Mouse (Mus musculus) adrenal gland, adult (tissue): Measurements from ENCODE around the gene Nrsn2.

ENCODE experiments used
- DNase-seq, 2 experiments: peaks; one replicate each; pipeline ENCODE4 v3.0.0; 2022 to 2023; ENCODE audit warnings: low spot score in 1 of 2; ENCODE audit not compliant: inconsistent age in 2 of 2

The Nrsn2 gene

DNA sequence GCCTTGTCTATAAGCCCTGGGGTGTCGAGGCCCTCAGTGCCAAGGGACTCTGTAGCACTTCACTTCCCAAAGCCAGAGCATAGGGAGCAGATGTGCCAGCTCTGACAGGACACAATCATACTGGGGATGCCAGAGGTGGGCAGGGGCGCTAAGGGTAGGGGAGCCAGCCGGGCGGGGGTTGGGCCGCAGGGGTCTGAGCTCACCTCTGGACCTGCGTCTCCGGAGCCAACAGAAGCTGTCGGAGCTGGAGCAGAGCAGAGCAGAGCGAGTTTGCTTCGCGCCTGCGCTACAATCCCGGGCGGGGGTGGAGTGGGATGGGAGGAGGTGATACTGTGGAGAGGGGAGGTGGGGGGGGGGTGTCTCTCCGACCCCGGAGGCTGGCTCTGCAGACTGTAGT, at the start of gene Nrsn2:
TSS of gene Nrsn2 (minus strand) at position 294 of the 397 bp plus-strand sequence.
- DNase-seq, result no peak

DNA sequence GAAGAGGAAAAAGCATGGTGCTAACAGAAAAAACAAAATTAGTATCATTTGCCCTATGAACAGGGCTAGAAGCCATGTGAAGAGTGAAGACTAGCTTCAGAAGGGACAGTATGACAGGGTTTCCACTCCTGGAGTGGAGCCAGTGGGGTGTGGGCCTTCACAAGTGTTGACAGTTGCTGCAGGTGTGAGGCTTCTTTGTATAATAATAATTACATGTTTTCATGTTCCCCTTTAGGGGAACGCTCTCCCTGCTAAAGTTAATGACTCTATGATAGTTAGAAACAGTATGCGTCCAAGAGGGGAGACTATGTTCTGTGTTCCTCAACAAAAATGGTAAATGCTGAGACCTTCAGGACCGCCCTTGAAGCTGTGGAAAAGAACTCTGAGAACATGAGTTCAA, 39.3 kb upstream of the Nrsn2 start:
- DNase-seq, result peak in 1 of 2 experiments; percentile 7

DNA sequence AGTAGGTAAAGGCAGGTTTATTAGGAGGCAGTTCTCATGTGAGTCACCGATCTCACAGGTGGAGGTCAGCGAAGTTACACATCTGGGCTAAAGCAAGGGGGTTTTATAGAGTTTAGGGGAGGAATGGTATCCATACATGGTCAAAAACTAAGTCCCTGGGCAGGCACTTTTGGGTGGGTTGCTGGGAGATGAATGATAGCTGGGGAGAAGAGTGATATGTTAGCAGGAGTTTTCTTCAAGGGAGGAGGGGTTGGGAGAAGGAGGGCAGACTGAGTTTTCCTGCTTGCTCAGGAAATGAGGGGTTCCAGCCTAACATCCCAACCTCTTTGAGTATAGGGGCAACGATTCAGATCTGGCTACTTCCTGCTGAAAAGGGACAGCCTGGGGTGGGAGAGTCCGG, 38.8 kb upstream of the Nrsn2 start, which contains the start of gene 6820408C15Rik:
TSS of gene 6820408C15Rik (plus strand) at position 301 of the 400 bp plus-strand sequence.
- no peak for DNase-seq

DNA sequence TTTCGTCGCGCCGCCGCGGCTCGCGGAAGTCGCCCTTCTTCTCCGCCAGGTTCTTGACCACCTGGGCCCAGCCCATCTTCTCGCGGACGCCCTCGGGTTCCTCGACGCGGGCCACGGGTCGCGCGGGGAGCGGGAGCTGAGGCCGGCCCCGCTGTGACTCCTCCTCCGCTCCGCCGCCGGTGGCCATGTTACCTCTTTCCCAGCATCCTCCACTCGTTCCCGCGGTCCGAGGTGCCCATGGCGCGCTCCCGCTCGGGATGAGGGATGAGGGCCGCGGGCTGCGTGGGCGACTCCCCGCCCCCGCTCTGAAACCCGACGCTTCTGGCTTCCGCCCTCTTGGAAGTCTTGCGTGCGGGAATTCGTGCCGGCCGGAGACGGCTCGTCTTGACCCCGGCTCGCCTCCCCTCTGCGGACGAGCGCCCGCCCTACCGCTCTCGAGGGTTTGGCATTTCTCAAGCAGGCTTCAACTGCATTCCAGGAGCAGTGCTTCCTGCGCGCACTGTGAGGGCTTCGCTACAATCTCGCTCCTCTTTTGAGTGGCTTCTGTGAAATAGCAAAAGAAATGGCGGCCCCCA, 38.2 kb upstream of the Nrsn2 start, which contains the start of gene Zcchc3:
TSS of gene Zcchc3 (minus strand) at position 437 of the 575 bp plus-strand sequence.
- DNase-seq, result peak; percentile 91 to 97

DNA sequence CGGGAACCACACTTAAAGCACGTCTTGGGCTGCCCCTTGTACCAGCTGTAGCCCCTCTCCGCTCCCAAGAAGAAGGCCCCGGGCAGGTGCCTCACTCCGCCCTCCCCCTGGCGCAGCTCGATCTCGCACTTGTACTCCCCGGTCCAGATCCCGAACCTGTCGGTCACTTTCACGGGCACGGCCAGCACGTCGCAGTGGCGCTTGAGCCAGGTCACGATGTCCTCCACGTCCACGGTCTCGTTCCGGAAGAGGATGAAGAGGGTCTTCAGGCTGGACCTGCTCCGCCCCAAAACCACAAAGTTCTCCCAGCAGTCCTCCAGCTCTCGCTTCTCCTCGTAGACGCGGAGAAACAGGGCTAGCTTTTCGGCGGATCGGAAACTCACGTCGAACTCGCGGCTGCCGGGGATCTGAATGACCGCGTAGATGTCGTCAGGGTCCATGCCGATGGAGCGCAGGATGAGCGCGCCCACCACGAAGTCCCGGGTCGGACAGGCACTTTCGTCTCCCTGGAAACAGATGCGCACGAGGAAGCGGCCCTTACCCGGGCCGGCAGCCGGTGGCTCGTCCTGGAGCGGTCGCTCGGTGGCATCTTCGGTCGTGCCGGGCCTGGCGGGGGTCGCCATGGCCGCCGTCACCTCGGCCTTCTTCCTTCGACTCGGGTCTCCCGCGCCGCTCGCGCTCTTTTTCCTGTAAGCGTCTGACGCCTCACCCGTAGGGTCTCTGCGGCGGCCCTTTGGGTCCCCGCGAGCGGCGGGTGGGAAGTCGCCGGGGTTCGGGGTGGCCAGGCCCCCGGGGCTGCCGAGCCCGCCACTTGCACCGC, 37.5 kb upstream of the Nrsn2 start:
- DNase-seq, result peak; percentile 48 to 80

DNA sequence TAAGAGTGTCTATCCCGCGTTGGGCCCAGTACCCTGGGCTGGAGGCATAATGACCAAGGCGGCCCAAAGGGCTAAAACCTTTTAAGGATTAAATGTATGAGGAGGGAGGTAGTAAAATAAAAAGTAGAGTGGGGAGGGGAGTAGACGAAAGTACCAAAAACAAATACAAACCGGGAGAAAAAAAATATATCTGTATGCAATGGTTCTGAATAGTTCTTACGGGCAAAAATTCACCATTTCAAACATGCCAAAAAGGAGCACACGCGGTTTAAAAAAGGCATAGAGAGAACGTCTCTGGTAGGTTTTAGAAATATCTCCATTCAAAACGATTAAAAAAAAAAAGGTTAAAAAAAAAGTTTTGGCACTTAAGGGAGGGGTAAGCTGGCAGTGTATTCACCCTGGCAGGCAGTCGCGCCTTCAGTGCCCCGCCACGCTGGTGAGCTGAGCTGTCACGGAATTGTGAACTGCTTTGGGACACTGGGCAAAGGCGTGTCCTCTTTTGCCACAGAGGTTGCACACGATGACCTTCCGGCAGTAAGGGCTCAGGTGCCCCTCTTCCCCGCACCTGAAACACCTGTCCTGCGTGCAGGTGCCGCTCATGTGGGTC, 36.8 kb upstream of the Nrsn2 start:
- peak; percentile 43 to 50 for DNase-seq

DNA sequence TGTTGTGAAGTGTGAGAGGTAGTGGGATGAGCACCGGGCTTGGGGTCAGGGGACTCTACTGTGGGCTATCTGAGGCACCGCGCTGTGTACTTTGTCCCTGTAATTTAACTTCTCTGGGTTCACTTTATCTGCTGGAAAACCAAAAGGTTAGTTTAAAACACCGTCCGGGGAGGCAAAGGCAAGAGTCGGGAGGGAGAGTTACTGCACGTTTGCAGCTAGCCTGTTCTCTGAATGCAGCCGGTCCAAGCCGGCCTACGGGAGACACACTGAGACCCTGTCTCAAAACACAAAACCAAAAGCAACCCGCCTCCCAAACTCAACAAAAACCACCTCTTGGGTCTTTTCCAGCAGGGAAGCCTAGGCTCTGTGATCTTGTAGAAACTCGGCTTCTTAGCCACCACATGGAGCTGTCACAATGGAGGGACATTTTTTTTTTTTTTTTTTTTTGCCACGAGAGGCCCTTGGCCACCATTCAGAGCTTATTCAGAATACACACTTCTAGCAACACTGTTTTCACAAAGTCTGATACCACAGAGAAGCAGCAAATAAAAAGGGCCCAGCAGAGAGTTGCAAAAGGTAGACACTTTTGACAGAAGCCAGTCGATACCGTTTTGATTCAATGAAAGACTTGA, 36.2 kb upstream of the Nrsn2 start:
- peak; percentile 19 to 55 for DNase-seq

DNA sequence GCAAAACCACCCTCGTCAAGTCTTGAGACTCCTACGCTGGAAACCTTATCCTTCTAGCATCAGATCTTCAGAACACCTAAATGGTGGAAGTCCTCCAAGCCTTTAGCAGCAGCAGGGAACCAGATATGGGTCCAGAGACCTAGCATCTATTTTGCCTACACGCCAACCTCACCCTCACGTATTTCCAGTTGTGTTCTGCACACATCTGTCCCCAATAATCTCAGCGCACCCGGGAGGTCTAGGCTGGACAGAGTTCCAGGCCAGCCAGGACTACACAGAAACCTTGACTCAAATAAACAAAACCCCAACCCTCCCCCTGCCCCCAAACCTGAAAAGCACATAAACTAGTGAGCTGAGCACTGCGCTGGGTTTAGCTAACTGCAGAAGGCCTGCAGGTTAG, 35.0 kb upstream of the Nrsn2 start:
- peak; percentile 6 to 44 for DNase-seq

DNA sequence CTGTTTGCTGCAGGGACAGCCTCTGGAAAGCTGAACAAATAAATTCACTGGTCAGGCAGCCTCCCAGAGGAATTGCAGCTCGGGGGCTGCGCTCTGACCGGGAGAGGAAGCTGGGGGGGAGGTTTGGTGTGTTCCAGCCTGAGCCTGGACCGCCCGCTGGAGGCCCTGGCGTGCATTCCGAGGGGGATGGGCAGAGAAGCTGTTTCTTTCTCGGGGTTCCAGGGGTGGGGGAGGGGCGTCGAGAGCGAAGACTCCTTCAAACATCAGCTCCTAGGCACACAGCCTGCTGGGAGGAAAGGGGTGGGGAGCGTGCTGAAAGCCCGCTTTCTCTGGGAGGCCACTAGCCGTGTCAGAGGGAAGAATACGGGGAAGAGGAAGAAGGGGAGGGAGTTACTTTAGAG, 34.5 kb upstream of the Nrsn2 start:
- peak; percentile 60 to 76 for DNase-seq

DNA sequence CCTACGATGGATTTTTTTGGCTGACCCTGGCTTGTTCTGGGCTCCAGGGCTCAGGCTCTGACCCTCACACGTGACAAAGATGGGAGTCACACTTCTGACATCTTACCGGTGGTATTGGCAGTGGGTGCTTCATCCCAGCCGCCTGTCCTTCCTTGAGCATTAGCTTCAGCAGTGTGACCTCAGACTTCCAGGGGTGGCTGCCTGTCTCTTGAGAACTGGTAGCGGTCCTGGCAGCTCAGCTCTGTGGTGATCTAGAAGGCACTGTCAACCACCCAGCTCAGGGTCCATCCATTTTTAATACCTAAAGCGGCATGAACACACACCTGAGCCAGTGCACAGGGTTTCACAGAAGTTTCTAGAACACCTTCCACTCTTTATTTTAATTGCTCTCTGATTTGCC, 33.3 kb upstream of the Nrsn2 start:
- DNase-seq, result no peak

DNA sequence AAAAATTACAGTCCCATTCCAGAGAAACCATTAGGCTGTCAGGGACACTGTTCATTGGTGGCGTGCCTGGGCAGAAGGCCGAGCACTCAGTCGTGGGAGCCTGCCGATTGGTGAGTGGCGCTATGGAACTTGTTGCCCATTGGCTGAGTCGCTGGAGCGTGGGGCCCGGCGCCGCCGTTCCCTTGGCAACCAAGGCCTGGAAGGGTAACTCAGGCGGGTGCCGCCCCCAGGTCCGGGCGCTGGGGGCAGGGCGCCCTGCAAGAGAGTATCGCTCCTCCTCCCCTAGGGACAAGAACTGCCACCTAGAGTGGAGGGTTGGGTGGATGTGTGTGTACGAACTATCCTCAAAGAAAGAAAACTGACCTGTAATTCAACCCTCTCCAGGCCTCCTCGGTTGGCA, 29.7 kb upstream of the Nrsn2 start:
- DNase-seq, result peak; percentile 97 to 98

DNA sequence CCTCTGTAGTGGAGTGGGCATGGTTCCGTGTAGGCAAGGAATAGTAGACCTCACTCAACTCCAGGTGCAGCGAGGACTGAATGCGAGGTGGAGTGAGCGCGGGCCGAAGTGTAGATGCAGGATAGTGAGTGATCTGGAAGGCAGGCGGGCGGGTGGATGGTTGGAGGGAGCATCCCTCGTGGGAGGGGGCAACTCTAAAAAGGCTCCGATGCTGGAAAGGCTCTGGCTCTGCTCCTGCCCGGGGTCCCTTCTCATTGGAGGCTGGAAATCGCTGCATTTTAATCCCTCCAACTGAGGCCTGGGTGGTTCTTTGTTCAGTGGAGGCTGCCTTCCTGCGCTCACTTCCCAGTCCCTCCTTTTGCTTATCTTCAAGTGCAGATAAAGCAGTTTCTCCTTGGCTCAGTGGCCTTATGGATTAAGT, 22.7 kb upstream of the Nrsn2 start:
- no peak for DNase-seq

DNA sequence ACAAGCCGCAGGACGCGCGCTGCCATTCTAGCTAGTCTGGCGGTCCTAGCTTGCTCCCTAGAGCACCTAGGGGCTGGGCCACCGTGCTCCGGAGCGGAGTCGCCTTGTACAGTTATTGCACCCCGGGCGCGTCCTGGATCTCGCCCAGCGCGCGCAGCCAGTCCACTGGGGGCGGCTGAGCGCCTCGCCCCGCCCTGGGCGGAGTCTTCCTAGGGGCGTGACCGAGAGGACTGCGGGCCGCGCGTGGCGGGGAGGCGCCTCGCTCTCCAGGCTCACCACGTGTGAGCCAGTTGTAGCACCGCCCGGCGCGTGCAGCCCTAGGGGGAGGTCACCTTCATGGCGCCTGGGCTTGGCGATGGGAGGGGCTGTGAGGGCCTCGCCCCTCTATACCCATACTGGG, 22.3 kb upstream of the Nrsn2 start:
- DNase-seq, result peak; percentile 96 to 98

DNA sequence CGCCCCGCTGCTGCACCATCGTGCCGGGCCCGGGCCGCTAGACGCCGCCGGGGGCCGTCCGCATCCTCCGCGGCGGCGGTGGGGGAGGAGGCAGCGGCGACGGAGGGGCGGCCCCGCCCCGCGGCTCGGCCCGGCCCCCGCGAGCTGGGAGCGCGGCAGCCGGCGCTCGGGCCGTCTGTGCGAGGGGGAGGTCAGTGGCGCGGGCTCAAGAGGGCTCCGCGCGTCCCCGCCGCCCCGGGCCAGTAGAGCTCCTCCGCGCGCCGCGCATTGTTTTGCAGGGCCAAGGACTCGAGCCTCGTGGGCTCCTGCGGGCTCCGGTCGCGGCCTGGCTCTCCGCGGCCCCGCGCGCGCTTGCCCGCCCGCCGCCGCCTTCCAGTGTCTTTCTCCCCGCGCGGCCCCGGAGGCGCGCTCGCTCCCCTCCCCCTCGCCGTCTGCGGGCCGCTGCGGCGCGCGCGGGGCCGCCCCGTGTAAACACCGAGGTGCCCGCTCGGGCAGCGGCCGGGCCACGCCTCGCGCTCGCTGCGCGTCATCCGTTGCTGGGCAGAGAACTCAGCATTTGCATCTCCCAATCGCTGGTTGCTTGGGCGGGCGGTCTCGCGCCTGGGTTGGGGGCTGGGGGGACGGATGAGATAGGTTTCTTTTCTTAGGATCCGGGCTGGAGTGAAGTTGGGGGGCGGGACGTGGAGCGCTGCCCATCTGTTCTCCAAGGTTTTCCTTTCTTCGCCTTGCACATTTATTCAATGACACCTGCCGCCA, 21.4 kb upstream of the Nrsn2 start, which contains the start of gene Sox12:
TSS of gene Sox12 (minus strand) at position 384 of the 756 bp plus-strand sequence.
- DNase-seq, result peak; percentile 96 to 98

DNA sequence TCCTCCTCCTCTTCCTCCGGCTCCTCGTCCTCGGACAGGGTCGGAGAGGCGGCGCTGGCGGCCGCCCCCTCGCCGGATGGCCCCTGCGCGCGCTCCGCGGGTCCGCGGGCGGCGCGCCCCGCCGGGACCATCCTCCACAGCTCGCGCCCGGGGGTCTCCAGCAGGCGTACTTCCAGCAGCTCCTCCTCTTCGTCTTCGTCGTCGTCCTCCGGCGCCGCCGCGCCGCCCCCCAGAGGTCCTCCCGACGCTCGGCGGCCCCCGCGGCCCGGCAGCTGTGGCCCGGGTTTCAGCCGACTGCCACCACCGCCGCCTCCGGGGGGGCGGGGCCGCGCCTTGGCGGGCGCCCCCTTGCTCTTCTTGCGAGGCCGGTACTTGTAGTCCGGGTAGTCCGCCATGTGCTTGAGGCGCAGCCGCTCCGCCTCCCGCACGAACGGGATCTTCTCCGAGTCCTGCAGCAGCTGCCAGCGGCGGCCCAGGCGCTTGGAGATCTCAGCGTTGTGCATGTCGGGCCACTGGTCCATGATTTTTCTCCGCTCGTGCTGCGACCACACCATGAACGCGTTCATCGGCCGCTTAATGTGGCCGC, 20.7 kb upstream of the Nrsn2 start:
- DNase-seq, result peak; percentile 89 to 92

DNA sequence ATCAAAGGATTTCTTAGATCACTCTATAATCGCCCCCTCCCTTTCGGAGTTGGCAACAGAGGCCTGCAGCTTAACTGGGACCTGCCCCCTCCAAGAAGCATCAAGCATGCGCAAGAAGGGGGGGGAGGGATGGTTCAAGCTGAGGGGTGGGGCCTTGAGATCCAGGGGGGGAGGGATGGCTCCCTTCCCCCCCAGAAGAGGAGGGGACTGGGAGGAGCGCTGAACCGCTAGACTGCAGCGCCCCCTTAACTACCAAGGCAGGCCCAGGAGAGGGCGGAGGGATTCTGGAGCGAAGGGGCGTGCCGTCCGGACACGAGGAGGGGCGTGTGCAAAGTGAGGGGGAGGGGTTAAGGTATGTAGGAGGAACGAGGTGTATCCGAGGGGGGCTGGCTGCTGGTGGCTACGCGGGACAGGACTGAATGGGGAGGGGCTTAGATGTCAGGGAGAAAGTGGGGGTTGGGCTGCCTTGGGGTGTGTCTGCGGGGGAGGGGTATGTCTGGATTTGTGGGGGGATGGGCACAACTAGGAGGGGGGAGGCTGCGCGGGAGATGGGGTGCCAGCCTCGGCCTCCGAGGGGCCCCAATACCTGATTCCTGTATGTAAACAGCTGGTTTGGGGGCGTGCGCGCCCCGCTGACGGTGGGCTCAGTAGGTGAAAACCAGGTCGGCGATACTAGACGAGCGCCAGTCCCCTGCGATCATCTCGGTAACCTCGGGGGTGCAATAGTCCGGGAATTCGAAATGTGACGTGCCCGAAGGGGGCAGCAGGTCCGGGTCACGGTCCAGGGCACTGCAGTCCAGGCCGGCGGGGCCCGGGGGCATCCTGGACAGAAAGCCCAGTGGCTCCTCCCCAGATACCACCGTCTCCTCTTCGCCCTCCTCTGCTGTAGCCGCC, 19.9 kb upstream of the Nrsn2 start:
- DNase-seq, result peak; percentile 93 to 95

DNA sequence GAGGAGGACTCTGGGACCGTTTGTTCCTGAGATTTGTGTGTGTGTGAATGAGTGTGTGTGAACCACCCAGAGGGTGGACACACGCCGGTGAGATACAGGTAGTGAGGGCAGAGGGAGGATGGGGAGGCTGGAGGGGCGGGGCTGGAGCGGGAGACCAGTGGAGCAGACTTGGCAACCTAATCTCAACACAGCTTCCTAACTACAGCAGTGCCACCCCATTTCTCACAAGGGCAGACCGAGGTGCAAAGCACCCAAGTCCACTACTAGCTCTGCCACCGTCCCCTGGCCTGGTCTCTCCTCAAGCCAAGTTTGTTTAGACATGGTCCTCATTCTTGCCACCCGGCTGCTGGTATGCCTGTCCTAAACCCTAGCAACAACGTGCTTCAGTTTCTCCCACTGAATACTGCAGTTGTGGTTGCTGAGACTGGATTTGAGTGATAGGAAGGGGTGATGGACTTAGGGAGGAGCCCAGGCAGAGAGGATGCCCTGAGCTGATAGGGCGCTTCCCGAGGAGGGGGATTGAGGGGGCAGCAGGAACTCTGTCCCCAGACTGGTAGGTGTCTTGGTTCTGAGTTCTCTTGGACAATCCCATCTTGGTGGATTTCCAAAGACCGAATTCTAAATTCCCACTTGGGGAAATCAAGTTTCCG, 19.0 kb upstream of the Nrsn2 start:
- DNase-seq, result peak in 1 of 2 experiments; percentile 75

DNA sequence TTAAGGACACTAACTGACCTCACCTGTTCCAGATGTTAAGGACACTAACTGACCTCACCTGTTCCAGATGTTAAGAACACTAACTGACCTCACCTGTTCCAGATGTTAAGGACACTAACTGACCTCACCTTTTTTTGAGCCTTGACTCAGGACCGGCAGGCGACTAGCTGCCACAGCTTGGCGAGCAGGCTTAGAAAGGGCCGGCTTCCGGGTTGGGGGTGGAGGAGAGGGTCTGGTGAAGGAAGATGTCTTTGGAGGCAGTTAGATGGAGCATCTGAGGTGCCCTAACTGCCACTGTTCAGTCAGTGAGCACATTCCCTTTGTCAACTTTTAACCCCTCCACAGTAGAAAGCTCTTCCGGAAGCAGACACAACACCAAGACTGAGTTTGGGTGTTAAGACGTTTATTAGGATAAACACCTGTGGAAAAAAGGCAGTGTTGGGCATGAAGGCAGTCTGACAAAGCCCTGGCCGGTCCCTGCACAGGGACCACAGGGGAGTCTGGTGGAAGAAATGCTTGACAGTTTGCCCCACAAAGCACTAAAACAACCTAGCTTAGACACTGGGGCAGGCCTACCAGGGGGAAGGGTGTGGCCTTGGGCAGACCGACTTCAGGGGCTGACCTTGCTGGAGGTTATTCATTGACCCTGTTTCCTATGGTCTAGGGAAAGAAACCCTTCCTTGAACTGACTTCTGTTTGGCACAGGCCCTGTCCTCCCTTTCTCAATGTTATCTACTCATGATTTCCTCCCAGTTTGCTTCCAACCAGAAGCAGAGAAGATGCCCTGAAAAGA, 17.0 kb upstream of the Nrsn2 start:
- DNase-seq, result peak in 1 of 2 experiments; percentile 72
